Mouse (Mus musculus) heart, adult 18-20 months (tissue): ENCODE results near the gene Ankrd34c. TPM values are rescaled to one million over a fixed set of nuclear protein-coding genes. Genes with fewer than 3 reads are reported as not detected.

ENCODE experiments used
- total RNA-seq, 2 experiments: library from RNA; stranded (reverse); gene quantifications; 2 replicates each; pipeline ENCODE4 v1.2.3; 2021

Ankrd34c gene
- total RNA-seq, 2 experiments from 2014 or later, result not detected

Other genes starting within 250 kb of the Ankrd34c start
- not detected for gene Minar1, start 115.3 kb downstream of the Ankrd34c start, total RNA-seq
- 10 to 100 TPM; 24.2 to 27.5 TPM for gene Tmed3, start 33.4 kb downstream of the Ankrd34c start, total RNA-seq
- gene Rasgrf1, start 171.4 kb upstream of the Ankrd34c start, total RNA-seq, result under 1 TPM; 0.15 TPM